17 mouse cellular contexts compared by ENCODE assay signal in genomic region chr12:87149471-87149870, GRCm38 (mm10). TPM values are rescaled to one million over a fixed set of nuclear protein-coding genes. Genes with fewer than 3 reads are reported as not detected.
"Had no signal": no experiment of that assay in that cellular context is flagged by ENCODE, and none has a peak within 500 bp of the region (broad histone marks: within the 10 kb centered on the region; RNA-seq: fewer than 3 reads in every experiment).

No protein-coding gene starts in this region.

- H3K4me3 ChIP-seq: neural tube, embryonic 12.5 days had no signal

- H3K9me3 ChIP-seq: lung, embryonic 15.5 days; midbrain, embryonic 13.5 days; stomach, embryonic 15.5 days had no signal

- DNase-seq: lung, adult 2 months; lung, postnatal 14 days; lung, postnatal 36 days; right cerebral cortex, postnatal 14 days; thymus, adult 2 months; thymus, postnatal 25 days; thymus, postnatal 4 days had no signal

- H3K27ac ChIP-seq: lung, embryonic 15.5 days; macrophage; midbrain, embryonic 13.5 days; midbrain, embryonic 15.5 days; neural tube, embryonic 12.5 days; stomach, postnatal 0 days had no signal

- H3K27me3 ChIP-seq: lung, embryonic 15.5 days; megakaryocyte, embryonic 14.5 days; midbrain, embryonic 13.5 days; midbrain, embryonic 15.5 days; neural tube, embryonic 12.5 days; stomach, embryonic 15.5 days had no signal

- ATAC-seq: lung, postnatal 0 days; midbrain, embryonic 13.5 days; midbrain, embryonic 15.5 days had no signal

- H3K36me3 ChIP-seq: midbrain, embryonic 15.5 days had no signal

- H3K9ac ChIP-seq: lung, embryonic 15.5 days; midbrain, embryonic 13.5 days; midbrain, embryonic 15.5 days; neural tube, embryonic 12.5 days; stomach, embryonic 15.5 days had no signal

- H3K4me2 ChIP-seq: midbrain, embryonic 11.5 days had no signal

RNA-seq across cellular contexts. Expression of gene Samd15, which starts 50.1 kb away (rescaled TPM):
- polyA plus RNA-seq: lung, adult 2 months had no signal
